Mouse (Mus musculus) small intestine, adult 2 months (tissue): ENCODE measurements around the gene Ubash3a.

Experiments
- CTCF ChIP-seq: fragments of 200-500 bp; IDR thresholded peaks from 2 replicates; pipeline ENCODE4 v1.5.1; 2012; ENCODE audit warnings: low read depth, mild to moderate bottlenecking, control low read depth, inconsistent platforms, low read length, moderate library complexity, mixed read lengths; ENCODE audit not compliant: insufficient replicate concordance, insufficient read length; ENCODE audit errors: extremely low read depth
- POLR2A ChIP-seq: fragments of 200-500 bp; IDR thresholded peaks from 2 replicates; pipeline ENCODE4 v1.6.1; 2012; ENCODE audit warnings: low read depth, mild to moderate bottlenecking, control low read depth, inconsistent platforms, low read length, moderate library complexity

DNA sequence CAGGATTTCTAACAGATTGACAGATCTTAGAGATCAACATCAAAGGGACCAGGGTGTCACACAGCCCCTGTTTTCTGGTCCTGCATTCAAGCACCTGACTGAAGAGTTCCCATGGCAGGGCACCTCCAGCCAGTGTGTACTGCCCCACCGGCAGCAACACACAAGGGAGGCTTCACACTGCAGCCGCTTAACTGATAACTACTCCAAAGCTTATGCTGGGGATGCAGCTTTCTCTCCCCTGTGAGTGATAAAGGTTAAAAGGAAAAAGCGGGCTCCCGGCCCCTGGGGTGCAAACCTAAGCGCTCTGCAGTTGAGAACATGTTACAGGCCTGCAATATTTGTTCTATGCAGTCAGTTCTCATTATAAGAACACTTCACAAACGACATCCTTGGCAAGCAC is 24.1 kb downstream of the Ubash3a start:
- TF ChIP-seq CTCF (no peak), POLR2A (no peak)
